Mouse (Mus musculus): ENCODE measurements around the gene Mterf4. TPM values are rescaled to one million over a fixed set of nuclear protein-coding genes. Genes with fewer than 3 reads are reported as not detected.
"Not testable (repeated sequence)": the region's sequence is repeated elsewhere in the genome, so short reads cannot be mapped to it uniquely, and the experiment has no call there.

Mterf4 gene
- polyA plus RNA-seq, 1 experiment = 15.9 TPM

- Histone ChIP-seq H3K27ac (ENCODE audit: insufficient read depth, low read length) (no peak overlapping the region), H3K4me3 (ENCODE audit: insufficient read depth, low read length) (no peak overlapping the region), H3K4me1 (ENCODE audit: control insufficient read depth, insufficient read depth, low read length) (peaks cover 6% of the 10 kb centered on the region)
- no peak for TF ChIP-seq CTCF (IDR thresholded peaks at IDR 0.05; ENCODE audit: borderline replicate concordance, insufficient read depth, low read length)
- no peak for TF ChIP-seq POLR2A (IDR thresholded peaks at IDR 0.05; ENCODE audit: low read depth, low read length)
These were observed 5.1 kb downstream of the Mterf4 start for GRCm38 (mm10) chr1:93300578-93300977.

GRCm38 (mm10) chr1:93299791-93300190 is 5.9 kb downstream of the Mterf4 start:
- Histone ChIP-seq H3K27ac (ENCODE audit: insufficient read depth, low read length) (no peak overlapping the region), H3K4me3 (ENCODE audit: insufficient read depth, low read length) (no peak overlapping the region), H3K4me1 (ENCODE audit: control insufficient read depth, insufficient read depth, low read length) (peaks cover 4% of the 10 kb centered on the region)
- TF ChIP-seq POLR2A (IDR thresholded peaks at IDR 0.05; ENCODE audit: low read depth, low read length) (no peak), CTCF (IDR thresholded peaks at IDR 0.05; ENCODE audit: borderline replicate concordance, insufficient read depth, low read length) (no peak)

- H3K27ac ChIP-seq (ENCODE audit: insufficient read depth, low read length); H3K4me1 ChIP-seq (ENCODE audit: control insufficient read depth, insufficient read depth, low read length); H3K4me3 ChIP-seq (ENCODE audit: insufficient read depth, low read length): not testable (repeated sequence)
These were observed 11.2 kb downstream of the Mterf4 start for GRCm38 (mm10) chr1:93294491-93294890.

GRCm38 (mm10) chr1:93292006-93292405 is 13.7 kb downstream of the Mterf4 start:
- Histone ChIP-seq H3K4me3 (ENCODE audit: insufficient read depth, low read length) (no peak overlapping the region), H3K4me1 (ENCODE audit: control insufficient read depth, insufficient read depth, low read length) (no peaks in the 10 kb centered on the region), H3K27ac (ENCODE audit: insufficient read depth, low read length) (no peak overlapping the region)
- no peak for TF ChIP-seq CTCF (IDR thresholded peaks at IDR 0.05; ENCODE audit: borderline replicate concordance, insufficient read depth, low read length)
- TF ChIP-seq POLR2A (IDR thresholded peaks at IDR 0.05; ENCODE audit: low read depth, low read length) = no peak

- H3K4me1 ChIP-seq (ENCODE audit: control insufficient read depth, insufficient read depth, low read length) = no peaks in the 10 kb centered on the region
- no peak overlapping the region for H3K4me3 ChIP-seq (ENCODE audit: insufficient read depth, low read length)
- no peak overlapping the region for H3K27ac ChIP-seq (ENCODE audit: insufficient read depth, low read length)
- TF ChIP-seq CTCF (IDR thresholded peaks at IDR 0.05; ENCODE audit: borderline replicate concordance, insufficient read depth, low read length) (no peak), POLR2A (IDR thresholded peaks at IDR 0.05; ENCODE audit: low read depth, low read length) (no peak)
These were observed 14.1 kb downstream of the Mterf4 start for GRCm38 (mm10) chr1:93291591-93291990.

- no peak overlapping the region for H3K27ac ChIP-seq (ENCODE audit: insufficient read depth, low read length)
- TF ChIP-seq POLR2A (IDR thresholded peaks at IDR 0.05; ENCODE audit: low read depth, low read length) (no peak), CTCF (IDR thresholded peaks at IDR 0.05; ENCODE audit: borderline replicate concordance, insufficient read depth, low read length) (no peak)
- no peak overlapping the region for H3K4me3 ChIP-seq (ENCODE audit: insufficient read depth, low read length)
- no peaks in the 10 kb centered on the region for H3K4me1 ChIP-seq (ENCODE audit: control insufficient read depth, insufficient read depth, low read length)
These were observed 14.8 kb downstream of the Mterf4 start for GRCm38 (mm10) chr1:93290956-93291355.

GRCm38 (mm10) chr1:93289678-93290214 is 16.0 kb downstream of the Mterf4 start:
- Histone ChIP-seq H3K4me3 (ENCODE audit: insufficient read depth, low read length) (no peak overlapping the region), H3K27ac (ENCODE audit: insufficient read depth, low read length) (no peak overlapping the region), H3K4me1 (ENCODE audit: control insufficient read depth, insufficient read depth, low read length) (no peaks in the 10 kb centered on the region)
- no peak for TF ChIP-seq CTCF (IDR thresholded peaks at IDR 0.05; ENCODE audit: borderline replicate concordance, insufficient read depth, low read length)
- TF ChIP-seq POLR2A (IDR thresholded peaks at IDR 0.05; ENCODE audit: low read depth, low read length) = no peak

- TF ChIP-seq POLR2A (IDR thresholded peaks at IDR 0.05; ENCODE audit: low read depth, low read length) (no peak), CTCF (IDR thresholded peaks at IDR 0.05; ENCODE audit: borderline replicate concordance, insufficient read depth, low read length) (no peak)
- Histone ChIP-seq H3K4me1 (ENCODE audit: control insufficient read depth, insufficient read depth, low read length) (no peaks in the 10 kb centered on the region), H3K4me3 (ENCODE audit: insufficient read depth, low read length) (no peak overlapping the region), H3K27ac (ENCODE audit: insufficient read depth, low read length) (no peak overlapping the region)
These were observed 28.7 kb downstream of the Mterf4 start for GRCm38 (mm10) chr1:93277041-93277440.

- Histone ChIP-seq H3K4me3 (ENCODE audit: insufficient read depth, low read length) (no peak overlapping the region), H3K4me1 (ENCODE audit: control insufficient read depth, insufficient read depth, low read length) (no peaks in the 10 kb centered on the region; the same call in 1 of the 2 replicates)
- TF ChIP-seq POLR2A (IDR thresholded peaks at IDR 0.05; ENCODE audit: low read depth, low read length) = no peak
- no peak for TF ChIP-seq CTCF (IDR thresholded peaks at IDR 0.05; ENCODE audit: borderline replicate concordance, insufficient read depth, low read length)
These were observed 30.2 kb downstream of the Mterf4 start for GRCm38 (mm10) chr1:93275561-93275960.

GRCm38 (mm10) chr1:93272409-93272821 is 33.3 kb downstream of the Mterf4 start:
- TF ChIP-seq CTCF (IDR thresholded peaks at IDR 0.05; ENCODE audit: borderline replicate concordance, insufficient read depth, low read length) (no peak), POLR2A (IDR thresholded peaks at IDR 0.05; ENCODE audit: low read depth, low read length) (no peak)
- no peak overlapping the region for H3K4me3 ChIP-seq (ENCODE audit: insufficient read depth, low read length)
- H3K27ac ChIP-seq (ENCODE audit: insufficient read depth, low read length) = no peak overlapping the region
- peaks cover 2% of the 10 kb centered on the region; the same call in 1 of the 2 replicates for H3K4me1 ChIP-seq (ENCODE audit: control insufficient read depth, insufficient read depth, low read length)

More at GRCm38 (mm10) chr1:93275561-93275960, 30.2 kb downstream of the Mterf4 start:
- no peak overlapping the region for H3K27ac ChIP-seq (ENCODE audit: insufficient read depth, low read length)

GRCm38 (mm10) chr1:93271751-93272150 is 34.0 kb downstream of the Mterf4 start:
- TF ChIP-seq CTCF (IDR thresholded peaks at IDR 0.05; ENCODE audit: borderline replicate concordance, insufficient read depth, low read length) (no peak), POLR2A (IDR thresholded peaks at IDR 0.05; ENCODE audit: low read depth, low read length) (no peak)
- Histone ChIP-seq H3K4me1 (ENCODE audit: control insufficient read depth, insufficient read depth, low read length) (peaks cover 2% of the 10 kb centered on the region; the same call in 1 of the 2 replicates), H3K4me3 (ENCODE audit: insufficient read depth, low read length) (no peak overlapping the region), H3K27ac (ENCODE audit: insufficient read depth, low read length) (no peak overlapping the region)

Data from embryonic fibroblast, embryonic 13.5 days (primary cell).